Mouse (Mus musculus) embryonic facial prominence, embryonic 15.5 days (tissue): ENCODE results near the gene Efcab9. TPM values are rescaled to one million over a fixed set of nuclear protein-coding genes. Genes with fewer than 3 reads are reported as not detected.

Experiments
- ATAC-seq: fragments of 200-750 bp; cut with Nextera tagmentation; 2 replicates; pipeline ENCODE4 v1.8.0; 2017; ENCODE audit warnings: low read depth, moderate TSS enrichment; ENCODE audit not compliant: insufficient number of reproducible peaks, low FRiP score, low TSS enrichment
- H3K27ac ChIP-seq: fragments of 300-500 bp; sonication (generic); replicated peaks from 2 replicates; pipeline ENCODE4 v1.5.1; 2015; ENCODE audit warnings: mild to moderate bottlenecking, inconsistent platforms
- H3K27me3 ChIP-seq: fragments of 300-500 bp; sonication (generic); 2 replicates; pipeline ENCODE4 v1.6.1; 2015; ENCODE audit warnings: inconsistent platforms
- H3K36me3 ChIP-seq: fragments of 300-500 bp; sonication (generic); 2 replicates; pipeline ENCODE4 v1.6.1; 2015; ENCODE audit warnings: mild to moderate bottlenecking, inconsistent platforms
- H3K4me1 ChIP-seq: fragments of 300-500 bp; sonication (generic); 2 replicates; pipeline ENCODE4 v1.6.1; 2015; ENCODE audit warnings: inconsistent platforms
- H3K4me2 ChIP-seq: fragments of 300-500 bp; sonication (generic); replicated peaks from 2 replicates; pipeline ENCODE4 v1.6.1; 2015; ENCODE audit warnings: mild to moderate bottlenecking, inconsistent platforms
- H3K4me3 ChIP-seq: fragments of 300-500 bp; sonication (generic); replicated peaks from 2 replicates; pipeline ENCODE4 v1.5.1; 2015; ENCODE audit warnings: mild to moderate bottlenecking, inconsistent platforms
- H3K9ac ChIP-seq: fragments of 300-500 bp; sonication (generic); 2 replicates; pipeline ENCODE4 v1.6.1; 2015; ENCODE audit warnings: inconsistent platforms
- H3K9me3 ChIP-seq: fragments of 300-500 bp; sonication (generic); replicated peaks from 2 replicates; pipeline ENCODE4 v1.6.1; 2016; ENCODE audit warnings: inconsistent platforms
- WGBS: fragments of 180-500 bp; shearing (Covaris S2); methylation state at CpG from one replicate; pipeline ENCODE4 v1.1.7; 2015; 5-methylcytosine and 5-hydroxymethylcytosine counted together
- polyA plus RNA-seq: library from polyadenylated mRNA; unstranded; fragments of >200 nt; fragmentation: Nextera tagmentation; extraction: Ambion mirVana; gene quantifications from 2 replicates; pipeline ENCODE4 v1.2.1, GENCODE M21; 2015

Efcab9 gene
- polyA plus RNA-seq: 0.29 TPM in 1 of 2 replicates, not detected in the other

- H3K4me1 ChIP-seq: peaks cover 25% of the 10 kb centered on the region
- H3K27me3 ChIP-seq: peaks cover 4% of the 10 kb centered on the region; the same call in 1 of the 2 replicates
- H3K9ac ChIP-seq: peak within 1 kb of the TSS; percentile 53
- peak within 1 kb of the TSS; percentile 98 for H3K4me2 ChIP-seq
- peak within 1 kb of the TSS; percentile 66 for H3K4me3 ChIP-seq
- H3K27ac ChIP-seq: no peak within 1 kb of the TSS
- no peaks in the 10 kb centered on the region for H3K9me3 ChIP-seq
- 0 out of 2 replicates have a peak, but pooled peaks cover 4% of the 10 kb centered on the region for H3K36me3 ChIP-seq
- no peak for ATAC-seq
- WGBS: 6% methylated on average over 33 of the region's 33 CpGs
Measured at GRCm38 (mm10) chr11:32531871-32532764, at the start of gene Efcab9. Efcab9 (minus strand) TSS chr11:32532081.

- Histone ChIP-seq H3K9me3 (no peaks in the 10 kb centered on the region), H3K36me3 (no peaks in the 10 kb centered on the region), H3K4me1 (peaks cover 8% of the 10 kb centered on the region; the same call in 1 of the 2 replicates), H3K27ac (no peak overlapping the region), H3K27me3 (no peaks in the 10 kb centered on the region), H3K9ac (no peak overlapping the region), H3K4me2 (no peak overlapping the region), H3K4me3 (no peak overlapping the region)
- WGBS: 50% methylated on average over 2 of the region's 2 CpGs
- ATAC-seq: peak; percentile 63
Measured at GRCm38 (mm10) chr11:32581031-32581430, 49.1 kb upstream of the Efcab9 start.

GRCm38 (mm10) chr11:32580305-32580947 lies 48.5 kb upstream of the Efcab9 start:
- Histone ChIP-seq H3K4me1 (peaks cover 8% of the 10 kb centered on the region; the same call in 1 of the 2 replicates), H3K9ac (no peak overlapping the region), H3K27me3 (no peaks in the 10 kb centered on the region), H3K36me3 (no peaks in the 10 kb centered on the region), H3K9me3 (no peaks in the 10 kb centered on the region), H3K27ac (no peak overlapping the region), H3K4me3 (no peak overlapping the region), H3K4me2 (no peak overlapping the region)
- ATAC-seq: peak; percentile 63
- 75% methylated on average over 16 of the region's 16 CpGs for WGBS

GRCm38 (mm10) chr11:32576760-32577050 lies 44.8 kb upstream of the Efcab9 start:
- no peak for ATAC-seq
- H3K27me3 ChIP-seq: no peaks in the 10 kb centered on the region
- no peaks in the 10 kb centered on the region for H3K36me3 ChIP-seq
- WGBS: 55% methylated on average over 5 of the region's 5 CpGs
- no peaks in the 10 kb centered on the region for H3K9me3 ChIP-seq
- peaks cover 8% of the 10 kb centered on the region; the same call in 1 of the 2 replicates for H3K4me1 ChIP-seq
- no peak overlapping the region for H3K27ac ChIP-seq
- no peak overlapping the region for H3K9ac ChIP-seq
- H3K4me2 ChIP-seq: no peak overlapping the region
- H3K4me3 ChIP-seq: no peak overlapping the region

DNA sequence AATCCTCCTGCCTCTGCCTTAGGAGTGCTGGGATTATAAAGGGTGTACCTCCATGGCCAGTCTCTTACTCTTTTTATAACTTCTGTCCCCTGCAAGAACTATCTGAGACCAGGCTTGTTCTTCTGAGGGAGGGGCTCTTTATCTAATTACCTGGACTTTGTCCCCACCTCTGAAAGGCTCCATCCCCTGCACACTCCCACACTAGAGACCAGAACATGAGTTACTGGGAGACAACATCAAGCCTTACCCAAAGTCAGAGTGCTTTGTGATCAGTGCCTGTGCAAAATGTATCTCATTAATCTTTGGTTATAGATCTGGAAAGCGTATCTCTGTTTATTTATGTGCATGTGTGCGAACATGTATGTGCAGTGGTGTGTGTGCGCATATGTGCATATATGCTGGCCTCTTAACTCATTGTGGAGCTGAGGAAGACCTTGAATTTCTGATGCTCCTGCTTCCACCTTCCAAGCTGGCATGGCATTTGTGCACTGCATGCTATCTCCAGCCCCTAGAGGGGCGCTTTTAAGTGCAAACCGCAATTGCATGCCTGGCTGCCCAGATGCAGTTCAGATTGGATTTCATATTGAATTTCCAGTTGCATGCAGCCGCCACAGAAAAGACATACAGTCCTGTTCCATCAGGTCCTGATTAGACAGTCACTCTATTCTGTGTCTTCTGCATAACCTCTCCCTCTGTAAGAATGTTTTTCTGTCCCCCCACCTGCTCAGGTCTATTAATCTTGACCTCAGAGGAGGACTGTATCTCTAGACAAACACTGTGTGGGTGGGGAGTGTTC lies 44.3 kb upstream of the Efcab9 start:
- Histone ChIP-seq H3K4me2 (no peak overlapping the region), H3K9me3 (no peaks in the 10 kb centered on the region), H3K27me3 (no peaks in the 10 kb centered on the region), H3K9ac (no peak overlapping the region), H3K27ac (no peak overlapping the region), H3K4me1 (peaks cover 8% of the 10 kb centered on the region; the same call in 1 of the 2 replicates), H3K4me3 (no peak overlapping the region), H3K36me3 (no peaks in the 10 kb centered on the region)
- no peak for ATAC-seq
- 61% methylated on average over 6 of the region's 6 CpGs for WGBS

- Histone ChIP-seq H3K36me3 (no peaks in the 10 kb centered on the region), H3K4me3 (no peak overlapping the region), H3K27ac (no peak overlapping the region), H3K9me3 (no peaks in the 10 kb centered on the region), H3K27me3 (no peaks in the 10 kb centered on the region), H3K4me2 (no peak overlapping the region), H3K9ac (no peak overlapping the region), H3K4me1 (peaks cover 8% of the 10 kb centered on the region; the same call in 1 of the 2 replicates)
- WGBS: 88% methylated on average over 2 of the region's 2 CpGs
- ATAC-seq: no peak
Measured at GRCm38 (mm10) chr11:32573669-32574068, 41.8 kb upstream of the Efcab9 start.

- no peak overlapping the region for H3K27ac ChIP-seq
- H3K4me3 ChIP-seq: no peak overlapping the region
- no peak overlapping the region for H3K9ac ChIP-seq
- ATAC-seq: no peak
- H3K27me3 ChIP-seq: no peaks in the 10 kb centered on the region
- H3K4me2 ChIP-seq: no peak overlapping the region
- no peaks in the 10 kb centered on the region for H3K36me3 ChIP-seq
- 76% methylated on average over 6 of the region's 6 CpGs for WGBS
- H3K4me1 ChIP-seq: 0 out of 2 replicates have a peak, but pooled peaks cover under 1% of the 10 kb centered on the region
- H3K9me3 ChIP-seq: no peaks in the 10 kb centered on the region
Measured at GRCm38 (mm10) chr11:32571103-32571502, 39.2 kb upstream of the Efcab9 start.

DNA sequence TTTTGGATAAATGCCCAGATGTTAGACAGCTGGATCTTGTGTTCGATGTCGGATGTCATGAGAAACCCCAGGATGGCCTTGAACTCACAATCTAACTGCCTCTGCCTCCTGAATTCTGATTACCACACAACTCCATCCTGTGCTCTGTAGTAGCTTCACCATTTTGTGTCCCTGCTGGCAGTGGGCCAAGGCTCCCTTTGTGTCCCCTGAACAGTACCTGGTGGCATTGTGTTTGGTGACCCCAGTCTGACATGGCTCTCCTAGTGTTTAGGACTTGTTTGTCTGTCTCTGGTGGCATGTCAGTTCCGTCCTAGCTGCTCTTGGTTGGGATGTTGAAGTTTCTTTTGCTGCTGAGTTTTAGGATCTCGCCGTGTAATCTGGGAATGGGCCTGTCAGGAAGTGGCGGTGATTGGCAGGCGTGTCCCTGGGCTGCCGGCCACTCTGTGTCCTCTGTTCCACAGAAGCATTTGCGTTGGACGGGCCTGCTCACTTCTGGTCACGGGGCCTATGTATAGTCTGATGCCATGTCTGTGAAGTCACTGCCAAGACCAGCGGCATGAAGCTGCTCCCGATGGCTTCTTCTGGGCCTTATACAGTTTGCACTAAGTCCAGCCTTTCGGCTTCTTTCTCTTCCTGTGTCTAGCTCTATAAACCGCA lies 36.9 kb upstream of the Efcab9 start:
- Histone ChIP-seq H3K27me3 (no peaks in the 10 kb centered on the region), H3K9ac (no peak overlapping the region), H3K4me3 (no peak overlapping the region), H3K4me1 (no peaks in the 10 kb centered on the region), H3K9me3 (no peaks in the 10 kb centered on the region), H3K36me3 (no peaks in the 10 kb centered on the region), H3K27ac (no peak overlapping the region), H3K4me2 (no peak overlapping the region)
- WGBS: 83% methylated on average over 15 of the region's 15 CpGs
- ATAC-seq: no peak

DNA sequence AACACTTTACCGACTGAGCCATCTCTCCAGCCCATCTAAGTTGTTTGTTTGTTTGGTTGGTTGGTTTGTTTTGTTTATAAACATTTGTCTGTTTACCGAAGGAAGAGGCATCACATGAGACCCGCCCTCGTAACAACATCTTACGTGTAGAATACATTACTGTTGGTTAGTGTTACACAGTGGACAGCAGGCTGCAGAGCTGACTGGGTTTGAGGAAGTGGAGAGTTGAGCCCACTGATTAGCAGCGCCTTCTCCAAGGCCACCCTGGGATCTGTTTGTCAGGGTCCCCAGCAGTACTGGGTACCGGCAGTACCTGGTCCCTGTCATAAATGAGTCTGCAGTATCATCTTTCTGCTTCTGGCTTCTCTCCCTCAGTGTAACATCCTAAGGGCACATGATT lies 36.2 kb upstream of the Efcab9 start:
- Histone ChIP-seq H3K36me3 (no peaks in the 10 kb centered on the region), H3K27me3 (no peaks in the 10 kb centered on the region), H3K9me3 (no peaks in the 10 kb centered on the region), H3K27ac (no peak overlapping the region), H3K4me3 (no peak overlapping the region), H3K4me2 (no peak overlapping the region), H3K4me1 (no peaks in the 10 kb centered on the region), H3K9ac (no peak overlapping the region)
- WGBS: 83% methylated on average over 7 of the region's 7 CpGs
- ATAC-seq: no peak

DNA sequence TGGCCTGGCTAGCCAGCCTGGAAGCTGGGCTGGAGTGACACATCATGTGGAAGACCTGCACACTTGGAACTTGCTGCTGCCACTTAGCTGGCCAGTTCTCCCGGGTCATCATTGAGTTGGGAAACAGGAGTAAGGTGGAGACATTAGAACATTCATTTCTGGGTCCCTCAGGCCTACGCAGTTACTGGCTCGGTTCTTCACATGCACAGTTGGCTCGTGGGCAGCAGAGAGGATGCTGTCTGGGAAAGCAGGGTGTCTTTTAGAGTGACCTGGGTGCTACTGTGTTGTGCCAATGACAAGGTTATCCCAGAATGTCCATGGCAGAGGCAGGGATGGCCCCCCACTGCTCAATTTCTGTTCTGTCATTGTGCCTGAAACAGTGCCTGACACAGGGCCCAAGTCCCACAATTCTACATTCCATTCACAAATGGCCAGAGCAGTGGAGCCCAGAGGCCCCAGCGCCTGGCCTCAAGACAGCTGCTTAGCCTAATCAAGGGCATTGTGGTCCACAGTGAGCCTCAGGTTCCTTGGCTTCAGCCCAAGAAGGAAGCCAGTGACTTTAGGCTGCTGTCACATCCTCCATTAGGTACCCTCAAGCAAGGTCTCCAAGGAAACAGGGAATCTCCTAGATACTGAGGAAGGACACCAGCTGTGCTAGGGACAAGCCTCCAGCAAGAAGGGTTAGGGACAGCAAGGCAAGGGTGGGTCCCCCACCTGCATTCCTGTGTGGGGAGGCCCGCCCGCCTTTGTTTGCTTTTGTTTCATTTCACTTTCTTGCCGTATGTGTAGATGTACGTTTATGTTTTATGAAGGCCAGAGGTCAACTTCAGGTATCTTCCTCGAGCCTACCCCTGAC lies 35.3 kb upstream of the Efcab9 start:
- no peak for ATAC-seq

More for the DNA sequence above, 35.3 kb upstream of the Efcab9 start:
- WGBS: 78% methylated on average over 10 of the region's 10 CpGs
- no peaks in the 10 kb centered on the region for H3K36me3 ChIP-seq
- no peaks in the 10 kb centered on the region for H3K27me3 ChIP-seq
- H3K9ac ChIP-seq: no peak overlapping the region
- H3K4me3 ChIP-seq: no peak overlapping the region
- H3K27ac ChIP-seq: no peak overlapping the region
- H3K9me3 ChIP-seq: no peaks in the 10 kb centered on the region
- H3K4me2 ChIP-seq: no peak overlapping the region
- no peaks in the 10 kb centered on the region for H3K4me1 ChIP-seq
